Mouse (Mus musculus): ENCODE measurements at regions not wholly inside any gene's neighbourhood (a gene's known extent, or its start where the extent isn't known, plus 50 kb on each side); places are given as distances from the start of the nearest gene placed in this dataset.

GRCm38 (mm10) chr9:76734387-76734786 is 167.5 kb upstream of the Fam83b start:
- DNase-seq (ENCODE audit: extremely low spot score, low spot score) = no peak

- DNase-seq (ENCODE audit: extremely low spot score, low spot score) = no peak
These were observed 166.9 kb upstream of the Fam83b start for GRCm38 (mm10) chr9:76733812-76734211.

GRCm38 (mm10) chr9:76722881-76723280 is 156.0 kb upstream of the Fam83b start:
- no peak for DNase-seq (ENCODE audit: extremely low spot score, low spot score)

GRCm38 (mm10) chr9:76715852-76716251 is 148.9 kb upstream of the Fam83b start:
- no peak for DNase-seq (ENCODE audit: extremely low spot score, low spot score)

GRCm38 (mm10) chr9:76706451-76706850 is 139.5 kb upstream of the Fam83b start:
- no peak for DNase-seq (ENCODE audit: extremely low spot score, low spot score)

- DNase-seq (ENCODE audit: extremely low spot score, low spot score) = no peak
These were observed 138.9 kb upstream of the Fam83b start for GRCm38 (mm10) chr9:76705786-76706185.

GRCm38 (mm10) chr9:76695547-76695946 is 128.6 kb upstream of the Fam83b start:
- no peak for DNase-seq (ENCODE audit: extremely low spot score, low spot score)

- DNase-seq (ENCODE audit: extremely low spot score, low spot score) = no peak
These were observed 126.1 kb upstream of the Fam83b start for GRCm38 (mm10) chr9:76692976-76693375.

GRCm38 (mm10) chr9:76660848-76661247 is 93.9 kb upstream of the Fam83b start:
- DNase-seq (ENCODE audit: extremely low spot score, low spot score) = peak; percentile 51

- no peak for DNase-seq (ENCODE audit: extremely low spot score, low spot score)
These were observed 92.9 kb upstream of the Fam83b start for GRCm38 (mm10) chr9:76659798-76660197.

GRCm38 (mm10) chr9:76653311-76653710 is 86.4 kb upstream of the Fam83b start:
- no peak for DNase-seq (ENCODE audit: extremely low spot score, low spot score)

- DNase-seq (ENCODE audit: extremely low spot score, low spot score) = no peak
These were observed 82.6 kb upstream of the Fam83b start for GRCm38 (mm10) chr9:76649484-76649883.

GRCm38 (mm10) chr9:76646383-76646782 is 79.5 kb upstream of the Fam83b start:
- no peak for DNase-seq (ENCODE audit: extremely low spot score, low spot score)

All from neural tube, embryonic 10.5 days (tissue).